Mouse (Mus musculus): ENCODE results near the gene Gm38655.

DNA sequence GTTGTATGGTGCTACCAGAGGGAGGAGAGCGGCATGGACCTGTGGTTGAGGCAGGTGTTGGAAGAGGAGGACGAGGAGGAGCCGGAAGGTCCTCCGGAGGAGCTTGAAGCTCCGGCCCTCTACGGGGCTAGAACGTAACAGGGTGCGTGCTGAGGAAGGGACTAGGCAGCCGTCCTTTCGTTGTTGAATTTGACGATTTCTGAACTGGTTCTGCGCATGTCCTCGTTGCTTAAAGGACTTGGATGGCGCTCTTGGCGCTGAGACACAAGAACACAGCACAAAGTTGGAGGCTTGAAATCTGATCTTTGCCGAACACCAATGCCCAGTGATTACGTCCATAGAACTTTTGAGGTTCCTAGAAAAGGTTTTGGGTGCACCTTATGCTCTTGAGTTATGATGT is 9.7 kb upstream of the Gm38655 start:
- TF ChIP-seq CTCF (IDR thresholded peaks at IDR 0.05; ENCODE audit: extremely low read depth, insufficient read depth, low read length) (no peak), POLR2A (IDR thresholded peaks at IDR 0.05; ENCODE audit: extremely low read depth, insufficient read depth, low read length) (0 out of 2 replicates have a peak, but pooled peaks have one; percentile 31)
